Mouse (Mus musculus) thymus, postnatal 14 days (tissue): ENCODE measurements around the gene Gm3043.
"Not testable (repeated sequence)": the region's sequence is repeated elsewhere in the genome, so short reads cannot be mapped to it uniquely, and the experiment has no call there.

Experiments
- DNase-seq: peaks from one replicate; pipeline ENCODE4 v3.0.0; 2021

Gm3043 gene

DNA sequence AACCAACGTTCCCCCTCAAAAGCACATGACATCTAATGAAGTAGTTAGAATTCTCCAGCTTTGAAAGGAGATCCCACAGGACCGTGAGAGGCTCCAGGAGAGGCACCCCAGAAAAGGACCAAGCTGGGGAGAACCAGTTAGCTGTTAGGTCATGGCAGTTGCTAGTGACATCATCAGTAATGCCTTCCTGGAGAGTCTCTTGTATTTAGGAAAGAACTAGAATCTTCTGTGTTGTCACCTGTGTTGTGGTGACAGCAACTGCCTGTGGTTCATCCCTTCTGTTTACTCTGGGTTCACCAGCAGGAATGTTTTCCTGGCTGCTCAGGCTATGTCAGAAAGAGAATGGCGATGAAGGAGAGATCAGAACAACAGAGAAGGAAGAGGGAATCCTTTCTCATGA, at the start of gene Gm3043:
Gene Gm3043, plus strand, starts transcription at position 301 of the 400 bp plus-strand sequence.
- not testable (repeated sequence) for DNase-seq

GRCm38 (mm10) chr14:3651730-3652129, 36.9 kb upstream of the Gm3043 start, which contains the start of gene Gm3020:
TSS of gene Gm3020 (plus strand) at chr14:3652030.
- not testable (repeated sequence) for DNase-seq
